Mouse (Mus musculus) frontal cortex, adult 2 months (tissue): ENCODE measurements at regions not wholly inside any gene's neighbourhood (a gene's known extent, or its start where the extent isn't known, plus 50 kb on each side); places are given as distances from the start of the nearest gene placed in this dataset.
A peak's percentile ranks its signal among the peaks of the same experiment; 100 is the strongest.

Source experiments
- DNase-seq, 2 experiments: peaks; one replicate each; pipeline ENCODE4 v3.0.0; 2022; ENCODE audit warnings: low spot score in 1 of 2; ENCODE audit errors: extremely low spot score in 1 of 2

DNA sequence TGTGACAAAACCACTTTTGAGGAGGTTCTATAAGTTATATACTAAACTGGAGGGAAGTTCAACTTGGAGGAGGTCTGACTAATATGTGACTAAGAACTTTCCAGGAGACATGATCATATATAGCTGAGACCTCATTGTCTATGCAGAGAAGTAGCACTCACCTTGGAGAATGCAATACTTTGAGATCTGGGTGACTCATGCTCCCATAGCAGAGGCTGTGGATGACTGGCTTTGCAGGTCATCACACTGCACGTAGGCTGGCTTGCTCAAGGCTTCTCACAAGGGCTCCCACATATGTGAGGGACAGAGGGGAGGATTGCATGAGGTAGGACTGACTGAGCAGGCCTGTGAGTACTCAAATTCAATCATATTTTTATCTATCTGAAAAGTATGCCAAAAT is 726.7 kb downstream of the Inhba start:
- peak in 1 of 2 experiments; percentile 25 for DNase-seq

GRCm38 (mm10) chr13:16739563-16739962 is 727.9 kb downstream of the Inhba start:
- no peak for DNase-seq

DNA sequence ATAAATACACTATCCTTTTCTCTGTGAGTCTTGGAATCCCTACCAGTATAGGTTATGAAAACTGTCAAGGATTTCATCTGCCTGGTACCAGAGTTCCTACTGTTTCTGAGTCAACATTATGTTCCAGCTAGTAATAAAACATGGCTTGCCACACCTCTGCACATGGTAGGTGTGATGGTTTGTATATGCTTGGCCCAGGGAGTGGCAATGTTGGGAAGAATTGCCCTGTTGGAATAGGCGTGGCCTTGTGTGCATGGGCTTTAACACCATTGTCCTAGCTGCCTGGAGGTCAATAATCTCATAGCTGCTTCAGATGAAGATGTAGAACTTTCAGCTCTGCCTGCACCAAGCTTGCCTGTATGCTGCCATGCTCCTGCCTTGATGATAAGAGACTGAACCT is 732.6 kb downstream of the Inhba start:
- no peak for DNase-seq

- no peak for DNase-seq
Measured at GRCm38 (mm10) chr13:16745644-16746043, 734.0 kb downstream of the Inhba start.

DNA sequence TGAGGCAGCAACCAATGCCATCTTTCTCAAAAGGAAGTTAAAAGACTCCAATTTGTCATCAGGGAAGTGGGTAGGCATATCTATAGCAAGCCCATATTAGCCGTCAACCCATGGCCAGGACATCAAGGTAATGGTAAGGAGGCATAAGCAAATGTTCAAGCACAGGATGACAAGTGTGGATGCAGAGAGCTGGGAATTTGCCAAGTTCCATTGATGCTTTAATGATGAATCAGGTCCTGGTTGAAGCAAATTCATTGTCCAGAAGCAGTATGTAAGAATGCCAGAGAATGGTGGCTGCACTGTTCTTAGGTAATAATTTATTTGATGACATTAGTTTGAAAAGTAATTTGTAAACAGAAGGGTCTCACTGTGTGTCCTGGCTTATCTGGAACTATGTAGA is 734.8 kb downstream of the Inhba start:
- DNase-seq = no peak

GRCm38 (mm10) chr13:16756264-16756663 is 744.6 kb downstream of the Inhba start:
- no peak for DNase-seq

GRCm38 (mm10) chr13:16760045-16760444 is 748.4 kb downstream of the Inhba start:
- DNase-seq = no peak

- no peak for DNase-seq
Measured at GRCm38 (mm10) chr13:16761415-16761814, 749.8 kb downstream of the Inhba start.

- no peak for DNase-seq
Measured at GRCm38 (mm10) chr13:16762326-16762725, 750.7 kb downstream of the Inhba start.

DNA sequence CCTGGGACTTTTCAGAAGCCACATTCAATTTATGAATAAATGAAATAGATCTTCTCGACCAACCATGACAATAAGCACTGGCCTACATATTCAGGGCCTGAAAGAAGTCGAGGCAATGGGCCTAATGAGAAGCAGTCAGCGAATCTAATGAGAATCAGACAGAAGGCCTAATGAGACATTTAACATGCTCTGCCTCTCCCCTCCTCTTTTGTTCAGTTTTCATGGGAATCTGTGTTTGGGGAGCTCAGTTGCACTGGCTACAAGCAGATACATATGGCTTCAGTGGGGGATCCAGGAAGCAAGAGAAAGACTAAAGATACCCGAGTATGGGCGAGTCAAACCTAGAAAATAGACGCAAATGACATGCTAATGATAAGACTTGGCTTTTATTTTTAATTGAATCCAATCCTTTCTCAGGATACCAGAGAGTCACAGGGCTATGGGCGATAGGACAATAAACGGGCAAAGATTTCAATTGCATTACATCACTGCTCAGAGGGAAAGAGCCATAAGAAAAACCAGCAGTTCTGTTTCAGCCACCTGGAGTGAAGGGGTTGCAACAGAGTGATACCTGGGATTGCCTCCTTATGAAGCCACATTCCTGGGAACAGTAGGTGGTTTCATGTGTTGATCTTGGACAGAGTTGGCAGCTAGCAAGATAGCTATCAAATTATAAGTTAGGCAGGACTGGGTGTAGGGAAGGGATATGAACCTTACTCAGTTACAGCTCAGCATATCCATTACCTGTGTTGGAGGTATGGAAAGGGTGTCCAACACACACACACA is 751.3 kb downstream of the Inhba start:
- DNase-seq = peak in 1 of 2 experiments; percentile 8

DNA sequence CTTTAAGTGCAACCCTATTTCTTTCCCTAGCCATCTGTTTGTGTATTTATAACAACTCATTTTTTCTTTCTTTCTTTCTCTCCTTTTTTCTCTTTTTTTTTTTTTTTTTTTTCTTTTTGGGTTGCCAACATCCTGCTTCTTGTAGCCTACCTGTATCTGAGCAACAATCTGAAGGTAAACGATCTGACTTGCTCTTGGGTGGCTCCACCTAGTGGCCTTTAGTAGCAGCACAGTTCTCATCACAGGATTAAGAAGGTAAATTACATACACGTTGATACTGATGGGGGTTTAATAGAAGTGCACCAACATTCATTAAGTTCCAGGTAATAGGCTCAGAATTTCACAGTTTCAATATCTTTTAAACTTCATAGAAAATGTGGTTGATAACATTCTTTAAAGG is 752.1 kb downstream of the Inhba start:
- peak in 1 of 2 experiments; percentile 80 for DNase-seq

DNA sequence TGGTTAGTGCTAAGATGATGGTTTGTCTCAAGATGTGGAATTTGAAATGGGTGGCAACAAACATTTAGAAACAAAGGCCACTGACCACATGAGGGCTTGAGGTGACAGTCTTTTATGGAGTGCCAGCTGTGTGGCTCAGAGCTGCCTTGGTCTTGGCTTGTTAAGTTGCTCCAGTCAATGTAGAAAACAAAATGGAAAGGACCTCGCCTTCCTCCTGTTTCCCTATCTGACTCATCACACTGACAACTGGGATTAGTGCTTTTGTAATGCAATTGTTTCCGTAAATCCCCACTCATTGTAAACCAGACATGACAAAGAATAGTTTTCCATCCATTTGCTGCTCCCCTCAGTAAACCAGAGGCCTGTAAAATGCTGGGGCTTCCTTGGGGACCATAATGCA is 757.8 kb downstream of the Inhba start:
- no peak for DNase-seq

- no peak for DNase-seq
Measured at GRCm38 (mm10) chr13:16769848-16770422, 758.3 kb downstream of the Inhba start.

GRCm38 (mm10) chr13:16771845-16772244 is 760.2 kb downstream of the Inhba start:
- DNase-seq = no peak

DNA sequence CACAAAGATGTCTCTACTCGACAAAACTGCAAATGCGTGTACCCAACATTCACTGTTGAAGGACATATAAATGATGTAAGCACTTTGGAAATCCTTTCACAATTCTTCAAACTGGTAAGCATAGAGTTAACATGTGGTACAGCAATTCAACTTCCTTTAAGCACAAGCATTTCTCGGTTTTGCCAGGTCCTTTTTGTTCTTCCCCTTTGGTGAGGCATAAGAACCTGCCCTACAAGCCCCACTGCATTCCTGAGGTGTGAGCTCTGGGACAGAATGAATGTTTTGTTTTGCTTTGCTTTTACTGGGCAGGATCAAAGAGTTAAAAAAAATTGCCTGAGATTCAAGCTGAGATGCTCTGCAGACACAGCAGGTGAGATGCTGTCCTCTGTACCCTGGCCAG is 793.9 kb downstream of the Inhba start:
- no peak for DNase-seq
